Mouse (Mus musculus) c-Kit-negative CD71-positive TER-119-positive erythroid progenitor cells, embryonic 14.5 days (primary cell): Measurements from ENCODE around the gene Olfr401.
"Not testable (repeated sequence)": the region's sequence is repeated elsewhere in the genome, so short reads cannot be mapped to it uniquely, and the experiment has no call there.

ENCODE experiments used
- DNase-seq: peaks from one replicate; pipeline ENCODE4 v3.0.0-alpha.2; 2013; ENCODE audit warnings: low read depth, low spot score

Olfr401 gene

GRCm38 (mm10) chr11:74113412-74113811, at the start of gene Olfr401:
Gene Olfr401 (plus strand): TSS chr11:74113712.
- DNase-seq: no peak

- DNase-seq: no peak
Observed at GRCm38 (mm10) chr11:74069655-74070054, 43.9 kb upstream of the Olfr401 start, which contains the start of gene Zfp616. Gene Zfp616 (plus strand): TSS chr11:74069955.

- DNase-seq: no peak
Observed at GRCm38 (mm10) chr11:74100724-74101123, 12.8 kb upstream of the Olfr401 start.

GRCm38 (mm10) chr11:74101507-74101906, 12.0 kb upstream of the Olfr401 start:
- DNase-seq: no peak

GRCm38 (mm10) chr11:74105066-74105465, 8.4 kb upstream of the Olfr401 start:
- DNase-seq: no peak

- DNase-seq: not testable (repeated sequence)
Observed at GRCm38 (mm10) chr11:74140001-74140400, 26.5 kb downstream of the Olfr401 start.

- DNase-seq: no peak
Observed at GRCm38 (mm10) chr11:74145866-74146265, 32.4 kb downstream of the Olfr401 start.

- no peak for DNase-seq
Observed at GRCm38 (mm10) chr11:74153229-74153628, 39.7 kb downstream of the Olfr401 start, which contains the start of gene Olfr402. Gene Olfr402 (plus strand): TSS chr11:74153529.

- DNase-seq: no peak
Observed at GRCm38 (mm10) chr11:74168771-74169170, 55.3 kb downstream of the Olfr401 start.
